Mouse (Mus musculus) G1E (cell line): ENCODE data around the gene Pxn. TPM values are rescaled to one million over a fixed set of nuclear protein-coding genes. Genes with fewer than 3 reads are reported as not detected.

Experiments
- ATAC-seq: 2 replicates; pipeline ENCODE4 v1.8.0; 2016; ENCODE audit warnings: mild to moderate bottlenecking; ENCODE audit not compliant: insufficient number of reproducible peaks, poor library complexity, low FRiP score, severe bottlenecking; ENCODE audit errors: extremely low read depth
- DNase-seq: peaks from one replicate; pipeline ENCODE4 v3.0.0; 2012; ENCODE audit warnings: low spot score
- H3K27me3 ChIP-seq: 2 replicates; pipeline ENCODE4 v1.6.1; 2012; ENCODE audit warnings: mild to moderate bottlenecking, low read length, inconsistent platforms; ENCODE audit not compliant: insufficient read depth
- H3K36me3 ChIP-seq: replicated peaks from 2 replicates; pipeline ENCODE3; 2012; ENCODE audit warnings: mild to moderate bottlenecking, inconsistent platforms
- H3K4me1 ChIP-seq: 2 replicates; pipeline ENCODE4 v1.6.1; 2012; ENCODE audit warnings: low read depth, low read length, inconsistent platforms, mixed read lengths; ENCODE audit not compliant: insufficient read depth
- H3K4me3 ChIP-seq: 2 replicates; pipeline ENCODE4 v1.5.1; 2012; ENCODE audit warnings: low read depth, mild to moderate bottlenecking, inconsistent platforms, low read length, moderate library complexity, mixed read lengths
- H3K9me3 ChIP-seq: replicated peaks from 2 replicates; pipeline ENCODE4 v1.6.1; 2012; ENCODE audit warnings: inconsistent platforms
- CTCF ChIP-seq: IDR thresholded peaks from 2 replicates; pipeline ENCODE4 v1.5.1; 2012; ENCODE audit warnings: low read depth, low read length, inconsistent platforms, mixed read lengths
- GATA1 ChIP-seq: IDR thresholded peaks from 2 replicates; pipeline ENCODE4 v1.6.1; 2012; ENCODE audit warnings: borderline replicate concordance, low read length, inconsistent platforms, mixed read lengths
- GATA2 ChIP-seq: IDR thresholded peaks from 2 replicates; pipeline ENCODE4 v1.6.1; 2012; ENCODE audit warnings: low read depth, low read length, inconsistent platforms, borderline replicate concordance
- POLR2AphosphoS5 ChIP-seq: IDR thresholded peaks from 2 replicates; pipeline ENCODE4 v1.6.1; 2012; ENCODE audit warnings: low read depth, low read length, inconsistent platforms; ENCODE audit not compliant: insufficient replicate concordance
- TAL1 ChIP-seq: conservative IDR thresholded peaks from 2 replicates; pipeline ENCODE4 v1.6.1; 2012; ENCODE audit warnings: low read depth, low read length, inconsistent platforms, mixed read lengths
- polyA plus RNA-seq: library from polyadenylated mRNA; stranded (reverse); fragments of >175 nt; gene quantifications from 2 replicates; pipeline ENCODE4 v1.2.3, GENCODE M21; 2012
- total RNA-seq, 2 experiments: library from RNA; stranded (forward) in 1 of 2; stranded (reverse) in 1 of 2; fragments of 200-1000 nt in 1 of 2; fragments of >200 nt in 1 of 2; fragmentation: Nextera tagmentation in 1 of 2; gene quantifications; 2 replicates each; pipeline ENCODE4 v1.2.3; 2014 to 2017

Gene Pxn
- total and polyA plus RNA-seq, 3 experiments = 14.2 to 62.9 (median 17.8) TPM

- ATAC-seq (no peak), DNase-seq (no peak)
- Histone ChIP-seq H3K27me3 (no peaks in the 10 kb centered on the region), H3K36me3 (peaks cover 53% of the 10 kb centered on the region), H3K9me3 (no peaks in the 10 kb centered on the region), H3K4me3 (no peak overlapping the region), H3K4me1 (peaks cover 15% of the 10 kb centered on the region)
- TF ChIP-seq CTCF = no peak
- no peak for TF ChIP-seq POLR2AphosphoS5
Measured at GRCm38 (mm10) chr5:115520325-115520869, 13.9 kb downstream of the Pxn start.

GRCm38 (mm10) chr5:115521553-115522461, 15.3 kb downstream of the Pxn start:
- no peak for ATAC-seq
- H3K9me3 ChIP-seq = no peaks in the 10 kb centered on the region
- no peak overlapping the region; the same call in 1 of the 2 replicates for H3K4me3 ChIP-seq

GRCm38 (mm10) chr5:115522531-115522930, 16.1 kb downstream of the Pxn start:
- ATAC-seq (no peak), DNase-seq (no peak)
- peaks cover 58% of the 10 kb centered on the region for H3K36me3 ChIP-seq
- H3K27me3 ChIP-seq = no peaks in the 10 kb centered on the region
- H3K4me3 ChIP-seq = no peak overlapping the region
- no peaks in the 10 kb centered on the region for H3K9me3 ChIP-seq
- TF ChIP-seq TAL1 = no peak
- no peak for TF ChIP-seq CTCF
- no peak for TF ChIP-seq GATA1
- TF ChIP-seq POLR2AphosphoS5 = no peak
- TF ChIP-seq GATA2 = no peak
- H3K4me1 ChIP-seq = peaks cover 12% of the 10 kb centered on the region

More at GRCm38 (mm10) chr5:115521553-115522461, 15.3 kb downstream of the Pxn start:
- no peak for TF ChIP-seq CTCF
- TF ChIP-seq GATA2 = no peak
- no peak for TF ChIP-seq POLR2AphosphoS5
- no peak for TF ChIP-seq GATA1
- no peak for TF ChIP-seq TAL1
- Histone ChIP-seq H3K36me3 (peaks cover 58% of the 10 kb centered on the region), H3K27me3 (no peaks in the 10 kb centered on the region), H3K4me1 (peaks cover 12% of the 10 kb centered on the region)
- no peak for DNase-seq

- no peak overlapping the region for H3K4me3 ChIP-seq
- TF ChIP-seq POLR2AphosphoS5 (no peak), TAL1 (no peak), GATA2 (no peak), GATA1 (no peak)
- H3K36me3 ChIP-seq = peaks cover 59% of the 10 kb centered on the region
- ATAC-seq (no peak), DNase-seq (no peak)
- H3K27me3 ChIP-seq = no peaks in the 10 kb centered on the region; the same call in 1 of the 2 replicates
- H3K9me3 ChIP-seq = no peaks in the 10 kb centered on the region
- H3K4me1 ChIP-seq = peaks cover 12% of the 10 kb centered on the region
Measured at GRCm38 (mm10) chr5:115522981-115523499, 16.6 kb downstream of the Pxn start.

GRCm38 (mm10) chr5:115523971-115524370, 17.5 kb downstream of the Pxn start:
- Histone ChIP-seq H3K36me3 (peaks cover 57% of the 10 kb centered on the region), H3K4me3 (no peak overlapping the region), H3K4me1 (peaks cover 14% of the 10 kb centered on the region), H3K27me3 (no peaks in the 10 kb centered on the region; the same call in 1 of the 2 replicates), H3K9me3 (no peaks in the 10 kb centered on the region)
- ATAC-seq (no peak), DNase-seq (no peak)
- TF ChIP-seq TAL1 = no peak
- no peak for TF ChIP-seq GATA2
- TF ChIP-seq POLR2AphosphoS5 = no peak
- TF ChIP-seq CTCF = no peak
- TF ChIP-seq GATA1 = no peak

- Histone ChIP-seq H3K36me3 (peaks cover 57% of the 10 kb centered on the region), H3K4me1 (peaks cover 18% of the 10 kb centered on the region), H3K27me3 (no peaks in the 10 kb centered on the region; the same call in 1 of the 2 replicates), H3K4me3 (no peak overlapping the region), H3K9me3 (no peaks in the 10 kb centered on the region)
- ATAC-seq (no peak), DNase-seq (no peak)
- TF ChIP-seq CTCF (no peak), GATA1 (no peak), TAL1 (no peak), GATA2 (no peak), POLR2AphosphoS5 (no peak)
Measured at GRCm38 (mm10) chr5:115524471-115524870, 18.0 kb downstream of the Pxn start.
